Mouse (Mus musculus): ENCODE results near the gene Errfi1.
A peak's percentile ranks its signal among the peaks of the same experiment; 100 is the strongest.

The Errfi1 gene

DNA sequence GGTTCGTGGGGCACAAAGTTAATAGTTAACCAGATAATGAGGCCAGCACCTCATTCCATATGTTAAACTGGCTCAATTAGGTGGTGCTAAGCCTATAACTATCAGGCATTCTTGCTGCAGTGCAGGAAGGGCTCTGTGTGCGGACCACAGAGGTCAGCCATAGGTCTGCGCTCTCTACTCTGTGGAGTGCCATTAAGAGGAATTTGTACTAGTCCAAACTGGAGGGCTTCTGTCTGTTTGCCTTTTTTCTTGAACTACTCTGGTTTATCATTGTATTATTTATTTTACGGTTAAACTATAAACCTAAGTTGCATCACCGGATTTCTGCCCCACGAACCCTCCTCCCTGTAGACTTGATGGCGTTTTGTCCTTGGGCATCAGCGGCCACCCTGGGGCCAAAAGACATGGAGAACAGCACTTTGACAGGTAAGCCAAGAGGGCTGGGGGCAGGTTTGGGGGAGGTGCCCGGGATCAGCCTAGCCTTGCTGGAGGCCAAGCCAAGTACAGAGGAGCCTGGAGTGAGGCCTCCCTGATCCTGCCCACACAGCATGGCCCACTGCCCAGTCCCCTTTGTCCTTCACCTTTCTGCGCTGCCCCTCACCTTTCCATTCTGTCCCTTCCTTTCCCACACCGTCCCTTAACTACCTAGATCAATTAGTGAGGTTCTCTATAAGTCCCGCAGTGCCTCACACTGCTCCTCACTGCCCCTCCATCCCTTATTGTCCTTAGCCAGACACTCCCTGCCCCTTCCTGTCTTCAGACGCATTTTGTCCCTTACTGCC lies at the start of gene Errfi1:
Errfi1 (plus strand) TSS at position 240 of the 782 bp plus-strand sequence.
- no peak for DNase-seq (ENCODE audit: low read depth, low spot score)

DNA sequence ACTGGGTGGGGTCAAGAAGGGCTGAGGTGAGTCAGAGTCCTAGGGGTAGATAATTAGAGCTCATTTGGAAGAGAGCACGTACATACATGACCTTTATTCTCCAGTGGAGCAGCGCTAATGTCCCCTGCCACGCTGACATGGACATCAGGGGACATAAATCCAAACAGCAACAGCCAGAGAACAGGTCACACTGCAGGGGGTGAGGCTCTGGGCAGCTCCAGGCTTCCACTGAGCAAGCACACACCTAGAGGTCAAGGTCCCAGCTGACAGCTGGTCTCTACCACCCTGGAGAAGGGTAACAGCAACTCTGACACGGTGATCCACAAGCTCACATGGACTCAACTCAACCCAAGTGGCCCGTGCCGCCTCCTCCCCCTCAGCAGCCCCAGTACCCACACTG lies 49.5 kb upstream of the Errfi1 start:
- no peak for DNase-seq (ENCODE audit: low read depth, low spot score)

DNA sequence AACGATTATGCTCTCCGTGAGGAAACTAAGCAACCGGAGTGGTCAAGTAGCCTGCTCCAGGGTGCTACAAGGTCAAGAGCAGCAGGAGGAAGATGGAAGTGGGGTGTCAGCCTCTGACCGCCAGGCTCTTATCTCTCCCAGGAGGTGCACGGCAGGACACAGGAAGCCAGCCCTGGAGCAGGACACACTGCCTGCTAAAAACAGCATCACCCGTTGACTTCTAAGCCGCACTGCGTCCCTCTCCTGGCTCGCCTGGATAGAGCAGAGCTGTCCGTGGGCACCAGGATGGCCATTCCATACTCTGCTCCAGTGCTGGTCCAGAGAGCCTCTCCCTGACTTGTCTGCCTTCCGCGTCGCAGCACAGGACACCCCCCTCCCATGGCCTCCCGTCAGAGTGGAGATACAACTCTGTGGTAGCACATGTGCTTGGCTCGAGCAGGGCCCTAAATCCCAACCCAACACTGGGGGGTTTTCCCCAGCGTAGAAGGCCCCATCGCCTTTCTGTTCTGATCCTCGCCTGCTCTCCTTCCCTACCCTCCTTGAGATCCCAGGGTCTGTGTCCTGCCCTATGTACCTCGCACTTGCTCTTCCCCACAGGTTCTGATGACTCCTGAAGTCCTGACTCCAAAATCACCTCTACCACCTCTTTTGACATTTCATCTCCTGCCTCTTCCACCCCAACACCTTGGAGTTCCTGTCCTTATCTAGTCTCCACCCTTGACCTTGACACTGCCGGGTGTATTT lies 45.8 kb upstream of the Errfi1 start:
- DNase-seq (ENCODE audit: low read depth, low spot score): no peak

DNA sequence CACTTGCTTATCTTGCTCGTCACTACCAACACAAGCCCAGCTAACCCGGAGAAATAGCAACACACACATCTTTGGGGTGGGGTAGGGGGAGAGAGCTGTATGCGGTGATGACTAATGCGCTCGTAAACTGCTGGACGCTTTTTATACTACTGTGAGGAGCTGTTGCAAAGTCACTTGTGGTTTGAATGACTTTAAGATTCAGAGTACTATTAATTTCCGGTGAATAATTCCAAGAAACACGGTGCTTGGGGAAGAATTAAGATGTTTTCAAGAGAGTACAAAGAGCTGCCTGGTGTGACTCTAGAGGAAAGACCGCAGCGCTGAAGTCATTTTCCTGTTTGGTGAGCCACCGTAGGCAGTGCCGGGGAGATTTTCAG lies 45.3 kb upstream of the Errfi1 start:
- DNase-seq (ENCODE audit: low read depth, low spot score): peak; percentile 40

DNA sequence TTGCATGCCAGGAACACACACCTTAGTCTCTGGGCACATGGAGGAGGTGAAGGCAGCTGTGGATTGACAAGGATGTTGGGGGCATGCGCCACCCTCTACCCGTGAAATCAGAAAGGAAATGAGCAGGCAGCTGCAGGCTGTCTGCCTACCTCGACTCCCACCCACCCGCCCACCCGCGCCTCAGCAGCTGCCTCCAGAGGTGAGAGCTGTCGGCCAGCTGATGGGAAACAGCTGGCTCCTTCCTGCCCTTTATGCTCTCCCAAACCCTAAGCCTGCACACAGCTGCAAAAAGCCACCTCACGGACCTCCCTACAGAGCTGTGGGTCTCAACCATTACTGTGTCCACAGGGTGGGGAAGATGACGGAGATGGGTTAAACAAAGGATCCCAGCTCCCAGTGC lies 44.4 kb upstream of the Errfi1 start:
- DNase-seq (ENCODE audit: low read depth, low spot score): no peak

DNA sequence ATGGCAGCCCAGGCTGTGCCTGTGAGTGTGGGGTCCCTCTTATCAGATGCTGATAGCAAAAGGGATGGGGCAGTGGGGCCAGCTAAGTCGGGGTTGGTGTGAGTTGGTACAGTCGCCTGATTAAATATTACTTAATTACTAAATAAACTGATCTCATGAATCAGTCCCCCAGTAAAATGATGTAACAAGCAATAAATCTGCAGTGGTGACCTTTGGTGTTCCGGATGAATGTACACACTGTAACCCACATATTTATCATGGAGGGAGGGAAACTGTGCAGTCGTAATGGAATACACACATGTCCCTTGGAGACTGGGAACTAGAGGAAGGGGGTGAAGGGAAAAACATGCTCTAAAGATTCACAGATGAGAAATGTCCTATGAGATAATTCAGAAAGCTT lies 38.6 kb upstream of the Errfi1 start:
- DNase-seq (ENCODE audit: low read depth, low spot score): no peak

DNA sequence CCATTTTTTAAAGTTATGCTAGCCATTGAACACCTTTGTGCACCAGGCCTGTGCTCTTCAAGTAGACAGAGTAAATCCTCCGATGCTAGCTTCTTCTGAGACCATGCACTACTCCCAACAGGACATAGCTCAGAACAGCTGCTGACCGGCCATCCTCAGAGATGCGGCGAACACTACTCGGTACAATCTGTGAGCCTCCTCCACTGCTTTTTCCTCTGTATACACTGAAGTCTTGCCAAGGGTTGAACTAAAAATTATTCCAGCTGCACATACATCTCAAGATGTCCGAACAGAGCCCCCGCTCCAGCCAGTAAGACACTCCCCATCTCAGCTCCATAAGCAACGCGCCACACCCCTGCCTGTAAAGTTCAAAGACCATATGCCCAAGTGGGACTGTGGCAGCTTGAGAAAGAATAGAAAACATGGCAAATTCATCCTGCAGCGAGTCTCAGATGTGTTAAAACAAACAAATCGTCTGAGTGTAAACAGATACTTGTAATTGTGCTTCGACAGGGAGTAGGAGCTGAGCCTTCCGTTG lies 37.2 kb upstream of the Errfi1 start:
- no peak for DNase-seq (ENCODE audit: low read depth, low spot score)

DNA sequence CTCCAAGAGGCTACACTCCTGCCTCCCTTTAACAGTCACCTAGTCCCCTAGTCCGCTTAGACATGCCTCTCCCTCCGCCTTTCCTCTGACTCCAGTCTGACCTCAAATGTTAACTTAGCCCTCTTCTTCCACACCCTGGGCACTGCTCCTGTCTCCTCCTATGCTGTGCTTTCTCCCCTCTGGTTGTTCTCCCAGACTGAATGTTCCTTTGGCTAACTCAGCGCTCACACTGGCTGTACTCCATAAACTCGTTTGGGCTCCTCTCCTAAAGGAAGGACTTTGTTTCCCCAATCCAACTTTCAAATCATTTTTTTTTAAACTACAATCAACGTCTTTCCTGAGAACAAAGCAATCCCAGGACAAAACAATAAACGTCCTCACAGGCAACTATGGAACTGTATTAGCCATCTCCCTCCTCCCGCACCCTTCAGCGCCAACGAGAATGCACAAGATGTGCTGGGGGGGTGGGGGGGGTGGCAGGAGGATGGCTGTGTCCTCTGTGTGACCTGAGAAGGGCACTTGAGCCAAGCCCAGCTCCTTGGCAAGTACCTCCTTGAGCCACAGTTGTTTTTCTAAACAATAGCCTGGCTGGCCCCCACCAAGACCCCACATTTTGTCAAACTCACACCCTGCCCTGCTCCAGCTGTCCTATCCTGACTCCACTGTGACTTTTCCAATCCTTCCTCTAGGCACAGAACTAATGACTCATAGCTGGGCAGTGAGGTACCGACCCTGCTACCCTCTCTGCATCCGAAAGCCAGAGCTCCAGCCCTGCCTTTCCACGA lies 34.4 kb upstream of the Errfi1 start:
- DNase-seq (ENCODE audit: low read depth, low spot score): no peak

DNA sequence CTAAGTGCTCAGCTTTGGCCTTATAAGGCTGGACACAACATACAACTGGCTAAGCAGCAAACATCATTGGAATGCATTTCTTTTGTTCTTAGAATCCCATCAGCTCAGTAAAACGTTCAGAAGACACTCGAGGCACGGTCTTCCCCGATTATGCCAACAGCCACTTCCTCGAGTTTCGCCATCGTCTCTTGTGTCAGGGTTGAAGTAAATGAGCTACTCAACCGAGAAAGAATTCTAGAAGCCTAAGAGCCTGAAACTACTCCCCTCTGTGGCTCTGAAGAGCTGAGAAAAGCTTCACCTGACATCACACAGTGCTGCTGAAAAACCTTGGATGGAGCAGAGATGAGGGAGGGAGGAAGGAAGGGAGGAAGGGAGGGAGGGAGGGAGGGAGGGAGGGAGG lies 32.3 kb upstream of the Errfi1 start:
- DNase-seq (ENCODE audit: low read depth, low spot score): peak; percentile 26

DNA sequence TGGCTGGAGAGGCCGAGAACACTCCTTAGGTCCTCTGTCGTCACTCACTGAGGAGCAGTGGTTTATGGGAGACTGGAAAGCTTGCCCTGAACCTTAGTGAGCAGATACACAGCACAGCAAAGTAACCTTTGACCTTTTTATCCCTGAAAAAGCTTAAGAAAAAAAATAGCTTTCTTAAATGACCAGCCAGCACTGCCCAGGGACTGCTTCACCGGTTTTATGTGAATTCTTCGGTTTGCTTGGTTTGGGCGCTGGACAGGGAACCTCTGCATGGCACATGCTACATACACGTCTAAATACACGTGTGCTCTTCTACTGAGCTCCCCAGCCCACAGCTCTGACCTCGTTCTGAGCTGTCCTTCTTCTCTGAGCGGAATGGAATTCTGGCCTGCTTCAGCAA lies 31.1 kb upstream of the Errfi1 start:
- no peak for DNase-seq (ENCODE audit: low read depth, low spot score)

DNA sequence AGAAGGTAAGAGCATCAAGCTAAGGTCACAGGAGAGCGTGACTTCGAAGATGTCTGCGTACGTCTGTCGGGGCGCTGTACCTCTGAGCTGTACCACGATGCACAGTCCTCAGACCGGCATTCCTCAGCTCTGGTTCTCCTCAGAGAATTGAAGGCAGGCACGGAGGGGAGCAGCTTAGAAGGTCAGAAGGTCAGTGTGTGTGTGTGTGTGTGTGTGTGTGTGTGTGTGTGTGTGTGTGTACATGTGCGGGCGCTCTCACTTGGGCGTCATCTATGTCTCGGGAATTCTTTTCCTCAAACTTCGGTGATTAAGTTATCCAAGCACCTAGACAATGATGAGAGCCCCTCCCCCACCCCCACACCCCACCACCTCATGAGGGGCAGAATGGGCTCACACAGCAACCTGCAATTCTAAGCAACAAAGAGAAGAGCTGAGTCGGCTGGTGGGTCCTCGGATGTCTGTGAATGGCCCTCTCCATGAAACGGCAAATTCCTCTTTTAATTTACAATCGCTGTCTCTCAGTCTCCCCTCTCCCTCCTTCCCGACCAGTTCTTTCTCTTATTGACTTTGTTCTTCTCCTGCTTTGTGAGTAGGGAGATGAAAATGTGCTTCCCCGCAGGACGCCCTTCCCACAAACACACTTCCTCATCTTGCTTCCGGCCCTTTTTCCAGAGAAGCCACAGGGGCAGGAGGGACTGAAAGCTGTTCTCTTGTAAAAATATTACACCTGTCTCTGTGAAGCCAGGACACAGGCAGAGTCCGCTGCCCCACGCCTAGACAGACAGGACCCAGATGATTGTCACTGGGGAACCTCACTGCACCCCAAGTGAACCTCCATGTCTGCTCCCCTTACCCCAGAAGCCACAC lies 29.9 kb upstream of the Errfi1 start:
- peak; percentile 90 for DNase-seq (ENCODE audit: low read depth, low spot score)

DNA sequence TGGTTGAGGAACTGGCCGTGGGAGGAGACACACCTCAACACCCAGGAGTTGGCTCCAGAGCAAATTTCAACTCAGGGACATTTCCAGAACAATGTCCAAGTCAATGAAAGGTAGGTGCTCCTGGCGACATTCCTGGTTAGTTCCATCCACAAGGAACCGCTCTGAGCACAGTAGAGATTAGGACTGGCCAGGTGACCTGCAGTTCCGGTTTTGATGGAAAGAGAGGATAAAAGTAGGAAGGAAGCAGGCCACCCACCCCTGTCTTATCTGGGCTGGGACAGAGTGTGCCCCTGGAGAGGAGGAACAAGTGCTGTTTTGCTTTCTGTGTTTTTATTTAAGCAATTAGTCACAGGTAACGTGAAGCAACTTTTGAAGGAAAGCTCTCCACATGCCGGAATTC lies 28.8 kb upstream of the Errfi1 start:
- no peak for DNase-seq (ENCODE audit: low read depth, low spot score)

DNA sequence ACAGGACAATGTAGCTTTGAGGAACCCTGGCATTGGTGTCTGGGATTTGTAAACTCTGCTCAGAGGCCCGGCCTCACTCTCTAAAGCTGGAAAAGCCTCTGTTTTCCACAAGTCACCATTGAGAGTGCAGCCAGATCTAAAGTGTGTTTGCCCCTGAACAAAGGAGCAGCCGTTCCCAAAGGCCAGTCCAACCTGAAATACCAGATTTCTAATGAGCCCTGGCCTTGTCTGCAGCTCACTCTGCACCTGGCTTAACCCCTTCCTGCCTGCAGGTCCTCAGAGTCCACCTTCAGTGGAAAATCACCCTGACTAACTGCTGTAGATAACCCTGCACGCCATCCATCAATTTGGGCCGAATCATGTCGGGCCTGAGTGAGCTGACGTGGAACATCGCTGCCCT lies 28.2 kb upstream of the Errfi1 start:
- DNase-seq (ENCODE audit: low read depth, low spot score): peak; percentile 78

DNA sequence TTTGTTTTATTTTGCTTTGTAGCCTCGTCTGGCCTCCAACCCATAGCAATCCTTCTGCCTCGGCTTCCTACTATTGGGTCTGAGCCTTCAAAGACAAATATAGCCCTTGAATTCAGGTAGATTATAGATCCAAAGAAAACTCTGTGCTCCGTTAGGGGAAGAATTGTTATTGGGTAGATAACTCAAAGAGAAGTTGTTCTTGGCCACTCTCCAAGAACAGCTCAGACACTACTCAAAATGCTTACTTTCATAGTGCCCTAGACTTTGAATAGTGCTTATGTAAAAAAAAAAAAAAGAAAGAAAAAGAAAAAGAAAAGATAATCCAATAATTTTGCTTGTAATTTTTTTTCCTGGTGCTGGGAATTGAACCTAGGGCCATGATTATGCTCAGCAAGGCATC lies 22.4 kb upstream of the Errfi1 start:
- no peak for DNase-seq (ENCODE audit: low read depth, low spot score)

DNA sequence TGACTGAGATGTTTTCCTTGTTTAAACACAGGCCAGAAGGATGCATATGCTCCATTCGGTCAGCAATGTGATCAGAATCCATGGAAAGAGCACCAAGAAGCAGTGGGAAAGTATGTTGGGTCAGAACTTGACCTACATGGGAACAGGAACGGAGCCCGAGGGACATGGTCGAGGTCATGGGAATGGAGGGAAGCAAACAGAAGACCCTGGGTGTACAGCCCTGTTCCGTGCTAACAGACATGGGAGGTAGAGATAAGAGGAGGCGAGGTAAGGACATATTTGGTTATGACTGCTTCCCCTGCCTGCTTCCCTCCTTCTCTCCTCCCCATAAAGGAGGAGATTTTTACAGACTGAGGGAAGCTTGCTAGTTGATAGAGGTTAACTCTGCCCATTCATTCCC lies 21.8 kb upstream of the Errfi1 start:
- DNase-seq (ENCODE audit: low read depth, low spot score): no peak

DNA sequence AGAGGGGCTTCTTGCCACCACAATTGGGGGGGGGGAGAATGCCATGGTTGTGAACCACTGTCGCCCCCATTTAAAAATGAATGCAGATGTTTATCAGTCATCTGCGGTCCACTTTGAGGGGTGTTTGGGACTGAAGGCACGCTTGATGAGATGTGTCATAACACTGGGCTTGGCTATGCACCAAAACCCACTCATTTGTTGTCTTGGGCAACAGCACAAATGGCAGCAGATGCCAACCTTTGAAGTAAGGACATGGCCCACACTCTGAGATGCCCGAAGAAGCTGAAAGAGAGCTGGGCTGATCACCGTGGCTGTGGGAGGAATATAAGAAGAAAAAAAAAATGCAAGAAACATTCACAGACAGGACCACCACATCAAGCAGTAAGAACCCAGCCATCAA lies 18.6 kb upstream of the Errfi1 start:
- DNase-seq (ENCODE audit: low read depth, low spot score): no peak

DNA sequence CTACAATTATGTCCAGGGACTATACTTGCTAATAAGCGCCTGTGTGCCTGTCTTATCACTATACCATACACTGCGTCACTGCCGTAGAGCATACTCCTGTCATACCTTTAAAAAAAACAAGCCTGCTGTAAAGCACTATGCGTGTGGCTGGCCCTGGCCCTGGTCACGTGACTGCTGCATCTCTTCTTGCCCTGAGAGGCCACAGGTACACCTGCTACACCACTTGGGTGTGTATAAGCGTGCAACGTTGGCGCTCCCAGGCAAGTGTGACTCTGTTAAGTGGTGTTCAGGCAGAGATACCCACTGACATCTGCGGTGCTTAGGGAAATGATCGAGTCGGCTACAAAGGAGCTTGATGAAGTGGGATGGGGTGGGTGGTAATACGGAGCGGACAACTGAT lies 17.5 kb upstream of the Errfi1 start:
- DNase-seq (ENCODE audit: low read depth, low spot score): no peak

DNA sequence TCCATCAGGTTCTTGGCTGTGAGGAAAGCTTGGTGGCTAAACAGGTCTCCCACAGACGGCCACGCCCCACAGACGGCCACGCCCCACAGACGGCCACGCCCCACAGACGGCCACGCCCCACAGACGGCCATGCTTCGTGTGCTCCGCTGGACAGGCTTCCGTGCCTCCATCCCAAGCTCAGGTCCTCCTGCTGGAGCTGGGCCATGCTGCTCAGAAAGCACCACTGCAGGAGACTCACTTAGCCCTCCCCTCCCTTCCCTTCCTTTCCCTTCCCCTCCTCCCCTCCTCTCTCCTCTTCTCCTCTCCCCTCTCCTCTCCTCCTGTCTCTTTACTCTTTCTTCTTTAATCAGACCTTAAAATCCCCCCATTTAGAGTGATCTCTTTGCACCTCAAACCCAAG lies 16.8 kb upstream of the Errfi1 start:
- no peak for DNase-seq (ENCODE audit: low read depth, low spot score)

DNA sequence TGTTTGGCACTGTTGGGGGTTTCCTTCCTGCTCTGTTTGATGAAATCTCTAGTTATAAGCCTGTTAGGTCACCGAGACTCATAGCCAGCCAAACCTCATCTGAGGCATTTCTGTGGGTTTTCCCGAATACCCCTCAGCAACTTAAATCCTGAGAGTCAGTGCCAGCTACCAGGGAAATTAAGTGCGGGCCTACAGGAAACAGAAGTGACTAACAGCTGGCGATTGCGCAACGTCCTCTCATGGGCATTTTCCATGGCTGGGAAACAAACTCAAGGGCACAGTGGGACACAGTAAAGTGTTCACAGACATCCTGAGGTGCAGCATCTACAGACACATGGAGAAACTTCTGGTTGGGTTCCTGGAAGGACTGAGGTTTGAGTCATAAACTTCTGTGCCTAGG lies 16.3 kb upstream of the Errfi1 start:
- no peak for DNase-seq (ENCODE audit: low read depth, low spot score)

DNA sequence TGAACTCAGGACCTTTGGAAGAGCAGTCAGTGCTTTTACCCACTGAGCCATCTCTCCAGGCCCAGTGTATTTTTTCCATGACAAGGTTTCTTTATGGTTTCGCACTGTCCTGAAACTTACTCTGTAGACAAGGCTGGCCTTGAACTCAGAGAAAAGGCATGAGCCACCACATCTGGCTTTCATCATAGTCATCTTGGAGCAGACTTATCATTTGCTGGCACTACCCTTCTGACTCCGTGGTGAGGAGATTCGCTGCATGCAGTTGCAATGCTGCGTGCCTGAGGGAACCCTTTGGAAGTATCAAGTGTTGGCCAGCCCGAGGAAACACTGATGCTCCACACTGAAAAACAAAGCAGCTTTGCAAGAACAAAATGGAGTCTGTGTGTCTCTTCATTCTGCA lies 11.7 kb upstream of the Errfi1 start:
- DNase-seq (ENCODE audit: low read depth, low spot score): no peak

DNA sequence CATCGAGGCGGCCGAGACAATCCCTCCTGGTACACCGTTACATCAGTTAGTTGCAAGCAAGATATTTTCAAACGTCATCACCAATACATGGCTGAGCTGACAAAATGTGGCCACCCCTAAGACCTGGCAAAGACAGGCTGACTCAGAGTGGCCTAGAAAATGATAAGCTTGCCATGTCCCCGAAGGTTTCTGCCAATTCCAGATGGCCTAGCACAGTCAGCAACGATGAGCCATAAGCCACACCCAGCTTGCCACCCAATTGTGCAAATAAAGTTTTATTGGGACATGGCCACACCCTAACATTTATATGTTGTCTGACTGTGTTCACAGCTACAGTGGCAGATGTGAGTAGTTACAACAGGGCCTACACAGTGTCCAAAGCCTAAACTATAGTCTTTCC lies 10.5 kb upstream of the Errfi1 start:
- DNase-seq (ENCODE audit: low read depth, low spot score): no peak
